Mouse (Mus musculus) G1E (cell line): ENCODE measurements around the gene Olfr469.

ENCODE experiments used
- CTCF ChIP-seq: IDR thresholded peaks from 2 replicates; pipeline ENCODE4 v1.5.1; 2012; ENCODE audit warnings: low read depth, low read length, inconsistent platforms, mixed read lengths
- GATA1 ChIP-seq: IDR thresholded peaks from 2 replicates; pipeline ENCODE4 v1.6.1; 2012; ENCODE audit warnings: borderline replicate concordance, low read length, inconsistent platforms, mixed read lengths
- POLR2AphosphoS5 ChIP-seq: IDR thresholded peaks from 2 replicates; pipeline ENCODE4 v1.6.1; 2012; ENCODE audit warnings: low read depth, low read length, inconsistent platforms; ENCODE audit not compliant: insufficient replicate concordance
- TAL1 ChIP-seq: conservative IDR thresholded peaks from 2 replicates; pipeline ENCODE4 v1.6.1; 2012; ENCODE audit warnings: low read depth, low read length, inconsistent platforms, mixed read lengths

- no peak for TF ChIP-seq CTCF
- no peak for TF ChIP-seq GATA1
- no peak for TF ChIP-seq POLR2AphosphoS5
- no peak for TF ChIP-seq TAL1
Measured at GRCm38 (mm10) chr7:107796500-107796899, 28.8 kb downstream of the Olfr469 start.
